Mouse (Mus musculus): ENCODE measurements around the gene Hcn1. TPM values are rescaled to one million over a fixed set of nuclear protein-coding genes. Genes with fewer than 3 reads are reported as not detected.
A peak's percentile ranks its signal among the peaks of the same experiment; 100 is the strongest.

Hcn1 gene
- polyA plus RNA-seq, 1 experiment from 2014 or later = 0.04 TPM

DNA sequence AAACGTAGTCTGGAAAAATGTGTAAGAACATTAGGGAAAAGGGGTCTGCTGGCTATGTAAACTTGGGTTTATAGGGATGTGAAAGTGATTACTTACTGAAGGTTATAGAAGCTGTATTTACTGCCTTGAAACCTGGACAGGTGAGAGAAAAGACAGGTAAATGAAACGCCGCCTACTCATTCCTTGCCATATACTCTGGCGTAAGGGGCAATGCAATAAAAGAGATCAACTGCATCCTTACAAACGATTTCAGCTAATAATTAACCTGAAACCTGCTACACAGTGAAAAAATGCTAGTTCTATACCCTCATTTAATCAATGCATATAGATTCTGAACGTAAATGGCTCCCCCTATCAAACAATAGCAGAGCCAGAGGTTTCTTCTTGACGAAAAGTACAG lies 17.4 kb downstream of the Hcn1 start:
- no peaks in the 10 kb centered on the region for H3K4me1 ChIP-seq (replicated peaks; ENCODE audit: control insufficient read depth, insufficient read depth)
- H3K4me2 ChIP-seq (replicated peaks; ENCODE audit: low read depth) = no peak overlapping the region
- no peaks in the 10 kb centered on the region for H3K36me3 ChIP-seq (ENCODE audit: control insufficient read depth, insufficient read depth, low read length)
- H3K9me3 ChIP-seq (ENCODE audit: control insufficient read depth, low read length) = no peaks in the 10 kb centered on the region
- no peak overlapping the region for H3K9ac ChIP-seq (ENCODE audit: low read length)
- 67% methylated on average over 7 of the region's 7 CpGs for WGBS
- H3K27ac ChIP-seq (replicated peaks) = no peak overlapping the region
- no peaks in the 10 kb centered on the region for H3K27me3 ChIP-seq (ENCODE audit: control insufficient read depth, insufficient read depth, low read length)
- DNase-seq (ENCODE audit: low spot score) (no peak), ATAC-seq (ENCODE audit: low FRiP score, low TSS enrichment) (no peak)
- H3K4me3 ChIP-seq (ENCODE audit: low read depth, low read length) = no peak overlapping the region
- TF ChIP-seq CTCF (IDR thresholded peaks at IDR 0.05; ENCODE audit: low read depth) = no peak
- TF ChIP-seq EP300 (optimal IDR thresholded peaks at IDR 0.05) = no peak

DNA sequence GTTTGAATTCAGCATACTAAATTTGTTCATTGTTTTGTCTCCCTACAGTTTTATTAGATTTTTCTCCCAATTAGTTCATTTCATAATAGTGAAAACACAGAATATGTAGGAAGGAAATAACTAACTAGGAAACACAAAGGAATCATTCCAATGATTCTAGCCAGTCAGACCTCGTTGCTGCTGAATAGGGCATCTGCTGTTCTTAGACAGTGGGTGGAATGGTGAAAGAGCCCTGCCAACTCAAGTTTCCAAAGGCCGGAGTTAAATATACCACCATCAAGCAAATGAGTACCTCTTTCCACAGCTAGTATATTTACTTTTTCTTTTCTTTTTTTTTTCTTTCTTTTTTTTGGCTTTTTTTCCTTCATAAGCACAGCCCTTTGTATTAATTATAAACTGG lies 55.4 kb downstream of the Hcn1 start:
- DNase-seq (ENCODE audit: low spot score) = no peak
- no peaks in the 10 kb centered on the region for H3K9me3 ChIP-seq (ENCODE audit: control insufficient read depth, low read length)
- WGBS = 75% methylated on average over 2 of the region's 2 CpGs
- no peak overlapping the region for H3K4me3 ChIP-seq (ENCODE audit: low read depth, low read length)
- no peaks in the 10 kb centered on the region for H3K36me3 ChIP-seq (ENCODE audit: control insufficient read depth, insufficient read depth, low read length)
- no peaks in the 10 kb centered on the region for H3K4me1 ChIP-seq (replicated peaks; ENCODE audit: control insufficient read depth, insufficient read depth)
- H3K4me2 ChIP-seq (replicated peaks; ENCODE audit: low read depth) = no peak overlapping the region
- no peak for ATAC-seq (ENCODE audit: low FRiP score, low TSS enrichment)
- TF ChIP-seq CTCF (IDR thresholded peaks at IDR 0.05; ENCODE audit: low read depth) (no peak), EP300 (optimal IDR thresholded peaks at IDR 0.05) (no peak)
- no peak overlapping the region for H3K27ac ChIP-seq (replicated peaks)
- H3K9ac ChIP-seq (ENCODE audit: low read length) = no peak overlapping the region
- no peaks in the 10 kb centered on the region for H3K27me3 ChIP-seq (ENCODE audit: control insufficient read depth, insufficient read depth, low read length)

DNA sequence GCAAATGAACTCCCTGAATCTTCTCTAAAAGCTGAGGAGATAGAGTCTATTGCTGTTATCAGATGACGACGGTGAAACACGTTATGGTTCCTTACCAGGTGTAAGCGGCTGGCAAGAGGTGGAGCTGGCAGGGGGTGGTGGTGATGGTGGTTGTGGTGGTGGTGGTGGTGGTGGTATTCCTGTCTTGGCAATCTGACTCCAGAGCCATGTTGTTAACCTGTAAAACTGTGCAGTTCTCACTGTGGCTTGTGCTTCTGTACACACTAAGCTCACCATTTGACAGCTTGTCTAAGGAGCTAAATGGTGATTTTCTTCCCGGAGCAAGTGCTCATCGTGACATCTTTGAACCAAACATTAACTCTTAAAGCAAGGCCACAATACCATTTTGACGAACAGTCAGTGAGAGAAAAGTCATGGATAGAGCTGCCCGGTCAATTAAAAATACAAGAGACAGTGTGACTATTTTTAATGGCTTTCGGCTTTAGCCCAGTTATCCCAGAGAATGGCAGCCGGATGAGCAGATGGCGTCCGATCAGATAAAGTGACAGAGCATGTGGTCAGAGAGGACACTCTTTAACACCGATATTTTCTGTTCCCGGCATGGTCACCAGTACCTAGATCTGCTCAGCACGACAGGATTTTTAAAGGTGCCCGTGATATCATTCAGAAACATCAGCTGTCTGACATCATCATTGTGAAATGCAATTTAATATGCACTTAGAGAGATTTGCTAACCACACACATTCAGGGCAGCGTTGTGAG lies 56.5 kb downstream of the Hcn1 start:
- WGBS = 80% methylated on average over 17 of the region's 17 CpGs
- no peaks in the 10 kb centered on the region for H3K4me1 ChIP-seq (replicated peaks; ENCODE audit: control insufficient read depth, insufficient read depth)
- no peak overlapping the region for H3K4me2 ChIP-seq (replicated peaks; ENCODE audit: low read depth)
- no peak overlapping the region for H3K4me3 ChIP-seq (ENCODE audit: low read depth, low read length)
- no peak overlapping the region for H3K27ac ChIP-seq (replicated peaks)
- H3K9ac ChIP-seq (ENCODE audit: low read length) = no peak overlapping the region
- no peaks in the 10 kb centered on the region for H3K9me3 ChIP-seq (ENCODE audit: control insufficient read depth, low read length)
- no peak for DNase-seq (ENCODE audit: low spot score)
- ATAC-seq (ENCODE audit: low FRiP score, low TSS enrichment) = no peak
- no peak for TF ChIP-seq EP300 (optimal IDR thresholded peaks at IDR 0.05)
- no peak for TF ChIP-seq CTCF (IDR thresholded peaks at IDR 0.05; ENCODE audit: low read depth)
- H3K27me3 ChIP-seq (ENCODE audit: control insufficient read depth, insufficient read depth, low read length) = no peaks in the 10 kb centered on the region
- H3K36me3 ChIP-seq (ENCODE audit: control insufficient read depth, insufficient read depth, low read length) = no peaks in the 10 kb centered on the region

DNA sequence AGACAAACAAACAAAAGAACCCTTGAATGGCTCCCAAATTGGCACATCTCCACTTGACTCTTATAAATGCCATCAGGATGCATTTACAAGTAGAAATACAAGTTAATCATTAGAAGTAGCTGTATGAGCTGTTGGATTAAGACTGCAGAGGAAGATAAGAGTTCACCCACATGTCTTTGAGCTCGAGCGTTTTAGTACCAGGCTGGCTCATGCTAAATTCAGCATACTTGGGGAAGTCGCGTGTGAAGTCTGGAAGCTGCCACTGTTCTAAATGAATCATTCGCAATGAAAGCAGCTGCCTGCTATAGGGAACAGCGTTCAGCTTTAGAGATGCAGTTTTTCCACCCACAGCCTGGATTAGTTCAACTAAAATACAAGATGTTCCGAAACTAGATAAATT lies 57.4 kb downstream of the Hcn1 start:
- no peak for TF ChIP-seq CTCF (IDR thresholded peaks at IDR 0.05; ENCODE audit: low read depth)

DNA sequence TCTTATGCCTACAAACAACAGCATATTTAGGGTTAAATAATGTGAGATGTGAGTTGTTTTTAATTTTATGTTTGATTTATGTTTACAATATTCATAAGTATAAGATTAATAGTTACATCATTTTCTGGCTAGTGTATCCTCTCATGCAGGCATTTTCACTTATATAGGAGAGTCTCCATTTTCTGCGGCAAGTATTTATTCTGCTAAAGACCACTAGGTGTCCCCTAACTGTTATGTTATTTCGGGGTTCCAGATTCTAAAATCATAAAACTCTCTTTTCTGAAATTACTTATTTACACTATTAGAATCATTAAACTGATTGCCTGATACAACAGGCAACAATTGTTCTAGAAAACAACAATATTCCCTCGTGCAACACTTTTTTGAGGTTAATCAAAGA lies 60.5 kb downstream of the Hcn1 start:
- Histone ChIP-seq H3K36me3 (ENCODE audit: control insufficient read depth, insufficient read depth, low read length) (no peaks in the 10 kb centered on the region), H3K4me2 (replicated peaks; ENCODE audit: low read depth) (no peak overlapping the region), H3K4me1 (replicated peaks; ENCODE audit: control insufficient read depth, insufficient read depth) (no peaks in the 10 kb centered on the region), H3K9me3 (ENCODE audit: control insufficient read depth, low read length) (no peaks in the 10 kb centered on the region), H3K27me3 (ENCODE audit: control insufficient read depth, insufficient read depth, low read length) (no peaks in the 10 kb centered on the region), H3K27ac (replicated peaks) (no peak overlapping the region), H3K4me3 (ENCODE audit: low read depth, low read length) (no peak overlapping the region), H3K9ac (ENCODE audit: low read length) (no peak overlapping the region)
- ATAC-seq (ENCODE audit: low FRiP score, low TSS enrichment) (no peak), DNase-seq (ENCODE audit: low spot score) (no peak)
- TF ChIP-seq EP300 (optimal IDR thresholded peaks at IDR 0.05) = no peak
- TF ChIP-seq CTCF (IDR thresholded peaks at IDR 0.05; ENCODE audit: low read depth) = peak; percentile 42
- WGBS = 62% methylated on average over 3 of the region's 3 CpGs

More for the DNA sequence above, 57.4 kb downstream of the Hcn1 start:
- ATAC-seq (ENCODE audit: low FRiP score, low TSS enrichment) (no peak), DNase-seq (ENCODE audit: low spot score) (no peak)
- Histone ChIP-seq H3K27me3 (ENCODE audit: control insufficient read depth, insufficient read depth, low read length) (no peaks in the 10 kb centered on the region), H3K9me3 (ENCODE audit: control insufficient read depth, low read length) (no peaks in the 10 kb centered on the region), H3K4me2 (replicated peaks; ENCODE audit: low read depth) (no peak overlapping the region), H3K27ac (replicated peaks) (no peak overlapping the region), H3K4me1 (replicated peaks; ENCODE audit: control insufficient read depth, insufficient read depth) (no peaks in the 10 kb centered on the region), H3K9ac (ENCODE audit: low read length) (no peak overlapping the region), H3K36me3 (ENCODE audit: control insufficient read depth, insufficient read depth, low read length) (no peaks in the 10 kb centered on the region), H3K4me3 (ENCODE audit: low read depth, low read length) (no peak overlapping the region)
- WGBS = 43% methylated on average over 7 of the region's 7 CpGs

DNA sequence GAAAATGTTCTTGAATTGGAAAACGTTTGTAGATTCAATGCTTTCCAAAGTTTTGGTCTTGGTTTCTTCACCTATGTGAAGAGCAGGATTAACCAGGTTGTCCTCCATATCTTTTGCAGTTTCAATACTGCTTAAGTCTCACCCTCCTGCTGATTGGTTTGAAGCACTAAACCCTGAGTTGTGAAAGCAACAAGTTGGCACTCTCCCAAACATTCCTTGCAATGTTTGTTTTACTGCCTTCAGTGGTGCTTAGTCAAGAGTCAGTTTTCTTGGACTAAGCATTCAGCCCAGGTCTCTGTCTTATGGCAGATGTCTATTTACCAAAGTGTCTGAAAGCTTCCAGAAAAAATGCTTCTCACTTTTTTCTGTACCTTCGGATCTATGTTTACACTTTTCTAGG lies 67.2 kb downstream of the Hcn1 start:
- Histone ChIP-seq H3K9ac (ENCODE audit: low read length) (no peak overlapping the region), H3K4me3 (ENCODE audit: low read depth, low read length) (no peak overlapping the region), H3K4me1 (replicated peaks; ENCODE audit: control insufficient read depth, insufficient read depth) (no peaks in the 10 kb centered on the region), H3K36me3 (ENCODE audit: control insufficient read depth, insufficient read depth, low read length) (no peaks in the 10 kb centered on the region), H3K4me2 (replicated peaks; ENCODE audit: low read depth) (no peak overlapping the region), H3K9me3 (ENCODE audit: control insufficient read depth, low read length) (no peaks in the 10 kb centered on the region), H3K27me3 (ENCODE audit: control insufficient read depth, insufficient read depth, low read length) (no peaks in the 10 kb centered on the region), H3K27ac (replicated peaks) (no peak overlapping the region)
- TF ChIP-seq CTCF (IDR thresholded peaks at IDR 0.05; ENCODE audit: low read depth) (no peak), EP300 (optimal IDR thresholded peaks at IDR 0.05) (no peak)
- WGBS = 14% methylated on average over 2 of the region's 2 CpGs
- DNase-seq (ENCODE audit: low spot score) (no peak), ATAC-seq (ENCODE audit: low FRiP score, low TSS enrichment) (no peak)
